Mouse (Mus musculus) MEL (cell line): ENCODE data around the gene Msi2.

Experiments used
- BHLHE40 ChIP-seq: IDR thresholded peaks from 2 replicates; pipeline ENCODE4 v1.6.1; 2012; ENCODE audit warnings: low read depth, mild to moderate bottlenecking, inconsistent platforms, low read length, improper control_type of control experiment, borderline replicate concordance
- CTCF ChIP-seq, 3 experiments: IDR thresholded peaks in 2 of 3; conservative IDR thresholded peaks in 1 of 3; 2 replicates each; pipeline ENCODE4 v1.5.1; 2011 to 2012; ENCODE audit warnings: low read length in 3 of 3, low read depth in 2 of 3, mild to moderate bottlenecking in 2 of 3, improper control_type of control experiment in 1 of 3, inconsistent platforms in 1 of 3, mixed read lengths in 1 of 3, moderate library complexity in 1 of 3; ENCODE audit not compliant: control insufficient read depth in 1 of 3, insufficient read depth in 1 of 3, poor library complexity in 1 of 3, severe bottlenecking in 1 of 3
- E2F4 ChIP-seq: IDR thresholded peaks from 2 replicates; pipeline ENCODE4 v1.6.1; 2011; ENCODE audit warnings: low read depth, low read length, improper control_type of control experiment, borderline replicate concordance
- KAT2A ChIP-seq: conservative IDR thresholded peaks from 2 replicates; pipeline ENCODE4 v1.6.1; 2012; ENCODE audit warnings: low read depth, low read length, improper control_type of control experiment, inconsistent platforms
- MXI1 ChIP-seq: IDR thresholded peaks from 2 replicates; pipeline ENCODE4 v1.6.1; 2011; ENCODE audit warnings: mild to moderate bottlenecking, low read depth, low read length, improper control_type of control experiment
- TAL1 ChIP-seq: IDR thresholded peaks from 2 replicates; pipeline ENCODE4 v1.6.1; 2012; ENCODE audit warnings: mild to moderate bottlenecking, inconsistent platforms, low read length, moderate library complexity, mixed read lengths
- USF1 ChIP-seq: IDR thresholded peaks from 2 replicates; pipeline ENCODE4 v1.6.1; 2014; ENCODE audit warnings: low read depth, mild to moderate bottlenecking, inconsistent platforms, low read length, improper control_type of control experiment, moderate library complexity
- ZMIZ1 ChIP-seq: IDR thresholded peaks from 2 replicates; pipeline ENCODE4 v1.6.1; 2012; ENCODE audit warnings: low read depth, mild to moderate bottlenecking, inconsistent platforms, low read length, improper control_type of control experiment, moderate library complexity

GRCm38 (mm10) chr11:88605098-88605525, 113.2 kb downstream of the Msi2 start:
- peak; percentile 72; the same call in 1 of the 2 replicates for TF ChIP-seq BHLHE40
- TF ChIP-seq CTCF (IDR thresholded peaks at IDR 0.05 in 2 of 3, conservative IDR thresholded peaks at IDR 0.05 in 1 of 3; ENCODE audit: control insufficient read depth in 1 of 3, insufficient read depth in 1 of 3, low read depth in 2 of 3, low read length in 3 of 3, poor library complexity in 1 of 3, severe bottlenecking in 1 of 3) = no peak
- TF ChIP-seq MXI1 = peak; percentile 66
- no peak for TF ChIP-seq KAT2A
- peak; percentile 63 for TF ChIP-seq TAL1
- TF ChIP-seq USF1 = no peak
- TF ChIP-seq ZMIZ1 = no peak
- TF ChIP-seq E2F4 = no peak
